Mouse (Mus musculus) kidney, postnatal 14 days (tissue): ENCODE data around the gene Nt5dc3.
A peak's percentile ranks its signal among the peaks of the same experiment; 100 is the strongest.

Experiments
- DNase-seq: peaks from one replicate; pipeline ENCODE4 v3.0.0; 2022; ENCODE audit warnings: mixed read lengths

Gene Nt5dc3

DNA sequence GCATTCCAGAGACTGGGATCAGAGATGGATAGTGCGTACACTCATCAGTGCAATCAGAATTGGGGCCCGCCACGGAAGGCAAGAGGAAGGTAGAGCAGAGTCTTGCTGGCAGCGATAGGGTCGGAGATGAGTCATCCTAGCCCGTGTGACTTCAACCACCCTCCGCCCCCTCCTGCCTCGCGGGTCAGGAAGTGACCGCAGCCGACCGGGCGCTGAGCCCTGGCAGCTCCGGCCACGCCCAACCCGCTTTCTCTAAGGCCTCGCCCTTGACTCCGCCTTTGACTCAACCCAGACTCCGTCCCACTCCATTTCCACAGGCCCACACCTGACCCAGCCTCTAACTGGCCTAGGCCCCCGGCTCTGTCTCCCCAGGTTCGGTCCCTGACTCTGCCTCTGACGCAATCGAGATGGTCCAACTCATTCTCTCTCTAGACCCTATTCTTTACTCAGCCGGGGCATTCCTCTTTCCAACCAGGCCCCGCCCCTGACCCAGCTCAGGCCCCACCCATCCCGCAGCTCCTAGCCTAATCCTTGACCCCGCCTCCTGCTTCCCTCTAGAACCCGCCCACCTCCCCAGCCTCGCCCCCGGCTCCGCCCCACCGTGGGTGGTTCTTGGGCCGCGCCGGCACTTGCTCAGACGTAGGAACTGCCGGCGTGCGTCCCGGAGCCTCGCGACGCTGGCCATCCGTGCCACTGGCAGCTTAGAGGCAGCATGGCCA lies at the start of gene Nt5dc3:
Nt5dc3 (plus strand) TSS at position 608 of the 719 bp plus-strand sequence.
- peak; percentile 98 for DNase-seq

DNA sequence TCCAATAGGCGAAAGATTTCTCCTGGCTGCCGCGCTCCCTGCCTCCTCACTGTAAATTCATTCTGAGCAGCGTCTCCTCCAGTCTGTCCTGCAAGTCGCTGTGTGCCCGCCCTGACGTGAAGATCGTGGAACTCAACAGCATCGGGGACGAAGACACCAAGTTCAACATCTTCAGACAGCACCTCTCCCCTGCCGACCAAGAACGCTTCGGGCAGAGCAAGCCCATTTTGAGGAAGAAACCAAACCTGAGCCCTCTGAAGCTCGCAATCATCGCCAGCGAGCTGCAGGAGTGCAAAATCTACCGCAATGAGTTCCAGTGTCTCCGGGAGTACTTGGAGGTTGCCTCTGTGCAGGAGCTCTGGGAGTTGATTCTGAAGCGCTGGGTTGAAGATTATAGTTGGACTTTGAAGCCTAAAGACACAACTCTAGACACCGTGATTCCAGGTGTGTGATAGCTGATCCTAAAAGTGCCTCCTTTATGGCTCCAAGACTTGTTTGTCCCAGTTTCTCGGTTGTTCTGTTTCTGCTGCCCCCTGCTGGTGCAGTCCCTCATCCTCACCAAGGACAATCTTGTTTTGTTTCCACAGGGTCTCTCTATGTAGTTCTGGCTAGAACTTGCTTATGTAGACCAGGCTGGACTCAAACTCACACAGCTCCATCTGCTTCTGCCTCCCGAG lies 47.8 kb upstream of the Nt5dc3 start:
- DNase-seq = peak; percentile 87

DNA sequence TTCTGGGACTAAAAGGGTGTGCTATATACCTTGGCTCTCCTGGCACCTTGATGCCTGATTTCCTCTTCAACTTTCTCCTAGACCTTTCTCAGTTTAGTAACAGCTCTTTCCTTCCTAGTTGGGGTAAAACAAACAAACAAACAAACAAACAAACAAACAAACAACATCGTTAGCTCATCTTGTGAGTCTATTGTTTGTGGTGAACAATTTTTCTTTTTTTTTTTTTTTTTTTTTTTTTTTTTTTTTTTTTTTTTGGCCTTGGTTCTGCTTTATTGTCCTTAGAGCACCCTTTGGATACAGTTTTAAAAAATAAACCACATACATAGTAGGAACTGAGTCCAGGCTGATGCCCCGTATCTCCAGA lies 47.3 kb upstream of the Nt5dc3 start:
- no peak for DNase-seq

DNA sequence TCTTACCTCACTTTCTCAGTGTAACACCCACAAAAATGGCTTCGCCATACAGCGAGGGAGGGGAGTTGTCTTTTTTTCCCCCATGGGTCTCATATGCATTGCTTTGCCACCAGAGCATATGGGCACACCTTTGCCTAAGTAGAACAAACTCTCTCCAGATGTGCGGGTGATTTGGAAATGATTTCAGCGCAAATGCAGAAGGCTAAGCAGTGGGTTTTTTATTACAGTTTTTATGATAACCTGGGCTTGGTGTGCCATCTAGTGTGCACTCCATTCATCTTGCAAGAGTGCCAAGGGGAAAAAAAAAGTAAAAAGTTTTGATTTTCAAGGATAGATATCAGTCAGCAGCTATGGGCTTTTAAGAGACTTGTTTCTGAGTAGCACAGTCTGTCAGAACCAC lies 43.8 kb upstream of the Nt5dc3 start:
- DNase-seq = no peak

DNA sequence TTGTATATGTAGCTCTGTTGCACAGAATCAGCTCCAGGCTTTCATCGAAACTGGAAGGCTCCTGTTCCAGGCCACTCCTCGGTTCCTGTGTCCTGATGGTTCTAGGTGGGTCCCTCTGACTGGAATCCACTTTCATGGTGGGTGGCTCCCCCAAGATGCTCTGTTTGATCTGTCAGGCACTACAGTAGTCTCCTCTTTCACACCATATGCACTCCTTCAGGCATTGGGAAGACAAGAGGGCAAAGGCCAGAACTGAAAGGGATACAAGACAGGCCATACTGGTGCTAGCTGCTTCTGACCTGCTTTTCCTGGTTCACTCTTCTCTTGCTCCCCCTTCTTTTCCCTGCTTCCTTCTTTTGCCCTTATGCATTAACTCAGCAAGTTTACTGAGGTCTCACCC lies 35.9 kb upstream of the Nt5dc3 start:
- DNase-seq = no peak

DNA sequence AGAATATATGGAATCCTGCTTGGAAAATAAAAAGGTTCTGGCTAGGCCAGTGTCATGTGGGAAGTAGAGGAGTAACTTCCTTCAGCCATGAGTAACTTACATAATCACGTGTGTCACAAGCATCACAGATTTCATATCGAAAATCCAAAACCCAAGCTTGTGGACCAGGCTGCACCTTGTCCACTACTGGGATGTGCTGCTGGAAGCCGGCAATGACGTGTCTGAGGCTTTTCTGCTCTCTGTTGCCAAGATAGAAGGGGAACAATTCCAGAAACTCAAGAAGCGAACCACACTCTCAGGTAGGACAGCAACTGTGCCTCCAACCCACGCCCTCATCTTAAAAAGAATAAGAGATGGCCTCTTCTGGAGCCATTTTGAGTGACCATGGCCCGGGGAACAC lies 34.5 kb upstream of the Nt5dc3 start:
- no peak for DNase-seq

GRCm38 (mm10) chr10:86755816-86756502 lies 22.8 kb upstream of the Nt5dc3 start:
- no peak for DNase-seq

DNA sequence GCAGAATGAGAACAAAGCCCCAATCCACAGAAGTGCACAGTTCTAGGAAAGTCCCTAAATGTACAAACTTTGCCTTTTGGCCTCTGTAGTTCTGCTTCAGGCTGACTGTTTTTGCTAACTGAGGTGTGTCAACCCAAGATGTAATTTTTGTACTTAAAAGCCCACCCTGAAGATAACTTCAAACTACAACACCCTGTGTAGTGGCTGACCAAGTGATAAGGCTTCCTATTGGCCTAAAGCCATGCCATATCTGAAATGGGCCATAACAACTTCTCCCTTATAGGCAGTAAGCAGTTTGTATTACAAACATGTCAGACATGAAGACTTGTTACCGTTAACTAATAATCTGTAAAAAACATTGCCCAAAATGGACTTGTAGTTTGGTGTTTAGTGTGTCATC lies 21.1 kb upstream of the Nt5dc3 start:
- DNase-seq = no peak

- no peak for DNase-seq
These were observed 20.6 kb upstream of the Nt5dc3 start for GRCm38 (mm10) chr10:86758211-86758610.

DNA sequence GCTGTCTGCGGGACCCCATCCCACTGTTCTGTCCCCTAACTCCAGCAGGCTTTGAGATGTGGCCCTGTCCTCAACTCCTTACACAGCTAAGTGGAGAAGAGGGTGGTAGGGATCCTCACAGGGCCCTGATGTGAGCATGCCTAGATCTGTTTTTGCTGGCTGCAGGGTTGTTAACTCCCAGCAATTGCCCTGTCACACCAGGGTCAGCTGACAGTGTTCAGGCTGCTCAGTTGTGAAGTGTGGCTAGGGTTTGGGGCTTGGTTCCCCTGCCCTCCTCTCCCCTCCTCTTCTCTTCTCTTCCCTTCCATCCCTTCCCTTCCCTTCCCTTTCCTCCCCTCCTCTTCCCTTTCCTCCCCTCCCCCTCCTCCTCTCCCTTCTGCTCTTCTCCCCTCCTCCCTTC lies 17.6 kb upstream of the Nt5dc3 start:
- DNase-seq = no peak

GRCm38 (mm10) chr10:86761722-86762383 lies 17.0 kb upstream of the Nt5dc3 start:
- no peak for DNase-seq

DNA sequence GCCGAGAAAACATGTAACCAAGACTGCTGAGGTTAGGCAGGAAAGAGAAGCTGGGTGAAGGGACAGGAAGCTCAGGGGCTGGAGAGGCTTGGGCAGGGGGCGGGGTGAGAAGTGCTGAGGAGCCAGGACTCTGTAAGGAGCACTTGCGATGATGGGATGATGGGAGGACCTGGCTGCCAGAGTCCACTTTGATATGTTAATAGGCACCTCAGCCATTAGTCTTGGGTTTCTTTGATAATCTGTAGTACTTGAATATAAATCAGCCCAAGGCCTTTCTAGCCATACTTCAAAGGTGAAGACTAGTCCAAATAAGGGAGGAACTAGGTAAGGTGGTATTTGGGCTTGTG lies 16.4 kb upstream of the Nt5dc3 start:
- DNase-seq = no peak

GRCm38 (mm10) chr10:86763672-86764071 lies 15.1 kb upstream of the Nt5dc3 start, which contains the start of gene Gm49358:
Gene Gm49358 (plus strand): TSS chr10:86763972.
- DNase-seq = no peak

DNA sequence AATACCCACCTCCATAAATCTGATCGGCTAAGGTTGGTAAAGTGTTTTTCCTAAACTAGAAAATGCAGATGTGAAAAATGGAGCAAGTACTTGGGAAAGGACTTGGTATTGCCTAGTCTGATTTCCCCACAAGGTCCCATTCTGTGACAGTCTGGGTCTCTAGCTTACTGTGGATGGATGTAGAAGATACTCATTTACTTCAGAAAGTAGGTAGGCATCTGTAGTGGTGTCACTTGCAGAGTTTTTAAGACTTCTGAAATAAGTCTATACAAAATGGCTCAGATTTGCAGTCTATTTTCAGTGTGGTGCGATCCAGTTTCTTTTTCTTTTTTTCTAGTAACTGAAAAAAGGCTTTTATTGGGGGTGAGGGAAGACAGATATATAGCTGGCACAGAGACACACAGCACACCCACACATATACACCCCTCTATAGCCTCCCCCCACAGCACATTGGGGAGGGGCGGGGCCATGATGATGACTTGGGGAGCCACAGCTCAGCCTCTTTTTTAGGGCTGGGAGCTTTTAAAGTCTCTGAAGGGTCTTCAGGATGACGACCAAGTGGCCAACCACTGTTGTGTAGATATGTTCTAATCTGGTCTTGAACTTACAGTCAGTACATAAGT lies 13.3 kb upstream of the Nt5dc3 start:
- no peak for DNase-seq

DNA sequence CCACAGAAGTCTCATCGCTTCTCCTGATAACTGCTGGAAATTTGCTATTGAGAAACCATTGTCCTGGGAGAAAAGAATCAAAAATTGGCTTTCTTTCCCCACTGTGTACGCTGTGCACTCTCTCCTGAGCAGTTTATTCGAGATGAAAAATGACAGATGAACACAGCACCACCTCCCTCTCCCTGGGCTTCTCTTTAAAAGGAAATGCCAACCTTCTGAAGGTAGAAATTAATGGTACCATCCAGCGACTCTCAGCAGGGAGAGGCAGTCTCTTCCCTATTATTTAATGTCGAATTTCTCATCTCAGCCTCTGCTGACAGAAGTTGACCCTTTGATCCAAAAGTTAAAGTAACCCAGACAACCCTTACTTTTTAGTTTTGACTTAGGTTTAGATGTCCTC lies 9.6 kb upstream of the Nt5dc3 start:
- DNase-seq = no peak

DNA sequence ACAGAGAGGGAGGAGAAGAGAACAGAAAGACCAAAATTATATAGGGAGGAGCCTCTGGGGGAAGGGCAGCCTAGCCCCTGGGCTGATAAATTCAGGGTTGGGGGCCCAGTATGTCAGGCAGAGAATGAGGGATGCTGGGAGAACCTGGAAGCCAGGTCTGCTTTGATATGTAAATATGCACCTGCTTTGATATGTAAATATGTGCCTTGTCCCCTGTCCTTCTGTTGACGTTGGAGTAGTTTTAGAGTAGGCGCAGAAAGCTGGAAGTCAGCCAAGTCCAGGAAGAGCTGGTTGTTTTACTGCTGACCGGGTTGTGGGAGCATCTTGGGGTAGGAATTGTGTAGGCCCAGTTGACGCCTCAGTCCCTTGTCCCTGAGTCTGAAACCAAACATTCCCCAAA lies 9.0 kb upstream of the Nt5dc3 start:
- DNase-seq = peak; percentile 27

- peak; percentile 59 for DNase-seq
These were observed 7.1 kb upstream of the Nt5dc3 start for GRCm38 (mm10) chr10:86771701-86772100.

- peak; percentile 9 for DNase-seq
These were observed 6.6 kb upstream of the Nt5dc3 start for GRCm38 (mm10) chr10:86772231-86772631.

DNA sequence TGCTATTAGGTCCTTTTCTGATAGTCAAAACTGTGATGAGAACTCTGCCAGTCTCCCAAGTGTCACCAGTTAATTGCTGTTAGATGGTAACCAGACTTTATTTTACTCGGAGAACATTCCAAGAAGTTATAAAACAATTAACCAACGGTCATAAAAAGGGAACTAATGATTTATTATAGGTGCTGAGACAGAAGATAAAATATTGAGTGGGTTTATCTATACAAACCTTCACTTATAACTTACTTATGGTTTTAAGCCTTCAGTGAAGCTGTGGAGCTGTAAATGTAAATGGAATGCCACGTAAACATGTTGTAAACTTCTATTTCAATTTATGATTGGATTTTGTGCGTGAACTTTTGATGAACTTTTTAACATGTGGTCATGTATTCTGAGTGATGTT lies 5.4 kb upstream of the Nt5dc3 start:
- DNase-seq = no peak

DNA sequence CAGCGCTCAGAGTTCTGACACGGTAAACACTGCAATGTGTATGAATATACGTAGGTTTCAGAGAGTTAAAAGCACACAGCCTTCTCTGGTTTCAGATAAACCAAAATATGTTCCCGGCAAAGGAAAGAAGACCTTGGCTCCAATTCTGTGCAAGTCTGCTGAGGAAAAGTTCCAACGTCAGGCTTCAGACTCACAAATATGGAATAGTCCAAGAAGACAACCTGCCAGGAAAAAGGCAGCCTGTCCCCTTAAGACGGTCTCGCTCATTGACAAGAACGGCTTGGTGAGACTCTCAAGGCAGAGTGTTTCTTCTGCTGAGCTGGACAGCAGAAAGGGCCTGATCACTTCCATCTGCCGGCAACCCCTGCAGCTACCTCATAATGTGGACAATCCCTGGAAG lies 2.5 kb upstream of the Nt5dc3 start:
- peak; percentile 14 for DNase-seq

DNA sequence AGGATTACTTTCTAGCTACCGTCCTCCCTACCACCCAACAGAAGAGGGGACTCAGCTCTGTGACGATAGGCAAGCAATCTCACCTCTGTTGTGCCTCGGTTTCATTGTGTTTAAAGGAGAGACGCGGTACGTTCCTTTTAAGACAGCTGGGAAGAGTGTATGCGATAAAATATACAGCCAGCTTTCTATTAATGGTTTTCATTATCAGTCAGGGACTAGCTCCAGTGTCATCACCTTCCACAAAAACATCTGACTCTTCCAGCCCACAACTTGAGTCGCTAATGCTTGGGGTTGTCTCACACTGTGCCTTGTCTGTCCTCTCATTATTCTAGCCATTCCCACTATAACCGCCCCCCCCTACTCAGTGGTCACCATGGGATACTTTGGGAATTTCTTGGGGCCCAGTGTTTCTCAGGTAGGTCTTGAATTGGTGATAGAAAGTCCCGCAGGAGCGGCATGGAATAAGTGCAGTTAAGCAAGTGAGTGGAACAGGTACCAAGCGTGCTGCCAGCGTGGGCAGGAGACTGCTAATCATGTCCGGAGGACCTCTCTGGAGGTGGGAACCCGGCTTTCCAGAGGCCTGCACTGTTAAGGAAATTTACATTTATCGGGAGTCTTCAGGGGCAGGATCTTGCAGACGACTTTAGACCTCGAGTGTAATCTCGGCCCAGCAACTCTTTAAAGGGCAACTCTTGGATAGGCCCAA lies 1.0 kb upstream of the Nt5dc3 start:
- no peak for DNase-seq

DNA sequence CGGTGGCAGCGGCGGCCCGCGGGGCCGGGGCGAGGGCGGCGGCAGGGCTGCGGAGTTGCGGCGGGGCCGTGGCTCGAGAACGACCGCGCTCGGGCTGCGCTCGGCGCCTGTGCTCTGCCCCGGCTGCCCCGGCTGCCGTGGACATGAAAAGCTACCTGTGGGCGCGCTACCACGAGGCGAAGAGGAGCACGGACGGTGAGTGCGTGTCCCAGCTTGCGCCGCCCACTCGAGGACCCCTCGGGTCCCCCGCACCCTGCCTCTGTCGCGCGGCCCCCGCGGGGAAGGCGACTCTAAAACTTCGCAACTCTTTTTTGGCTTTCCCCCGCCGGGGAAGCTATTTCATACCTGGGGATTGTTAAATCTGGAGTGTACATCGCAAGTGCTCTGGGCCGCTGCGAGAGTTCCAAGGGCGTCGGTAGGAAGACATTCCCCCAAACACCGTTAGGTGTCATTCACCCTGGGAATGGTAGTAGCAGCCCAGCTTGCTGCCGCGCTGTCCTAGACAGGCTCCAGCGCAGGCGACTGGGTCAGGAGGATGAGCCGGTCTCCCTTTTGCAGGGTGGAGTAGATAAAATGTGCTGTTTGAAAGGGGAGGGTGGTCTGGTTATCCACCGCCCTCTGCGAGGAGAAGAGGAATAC lies 431 bp downstream of the Nt5dc3 start:
- peak; percentile 50 for DNase-seq
